Mouse (Mus musculus) yolk sac, embryonic 10.5 days (tissue): ENCODE measurements around the gene D630045J12Rik.

Experiments used
- DNase-seq: peaks from one replicate; pipeline ENCODE4 v3.0.0-alpha.2; 2017; ENCODE audit warnings: low spot score

Gene D630045J12Rik

DNA sequence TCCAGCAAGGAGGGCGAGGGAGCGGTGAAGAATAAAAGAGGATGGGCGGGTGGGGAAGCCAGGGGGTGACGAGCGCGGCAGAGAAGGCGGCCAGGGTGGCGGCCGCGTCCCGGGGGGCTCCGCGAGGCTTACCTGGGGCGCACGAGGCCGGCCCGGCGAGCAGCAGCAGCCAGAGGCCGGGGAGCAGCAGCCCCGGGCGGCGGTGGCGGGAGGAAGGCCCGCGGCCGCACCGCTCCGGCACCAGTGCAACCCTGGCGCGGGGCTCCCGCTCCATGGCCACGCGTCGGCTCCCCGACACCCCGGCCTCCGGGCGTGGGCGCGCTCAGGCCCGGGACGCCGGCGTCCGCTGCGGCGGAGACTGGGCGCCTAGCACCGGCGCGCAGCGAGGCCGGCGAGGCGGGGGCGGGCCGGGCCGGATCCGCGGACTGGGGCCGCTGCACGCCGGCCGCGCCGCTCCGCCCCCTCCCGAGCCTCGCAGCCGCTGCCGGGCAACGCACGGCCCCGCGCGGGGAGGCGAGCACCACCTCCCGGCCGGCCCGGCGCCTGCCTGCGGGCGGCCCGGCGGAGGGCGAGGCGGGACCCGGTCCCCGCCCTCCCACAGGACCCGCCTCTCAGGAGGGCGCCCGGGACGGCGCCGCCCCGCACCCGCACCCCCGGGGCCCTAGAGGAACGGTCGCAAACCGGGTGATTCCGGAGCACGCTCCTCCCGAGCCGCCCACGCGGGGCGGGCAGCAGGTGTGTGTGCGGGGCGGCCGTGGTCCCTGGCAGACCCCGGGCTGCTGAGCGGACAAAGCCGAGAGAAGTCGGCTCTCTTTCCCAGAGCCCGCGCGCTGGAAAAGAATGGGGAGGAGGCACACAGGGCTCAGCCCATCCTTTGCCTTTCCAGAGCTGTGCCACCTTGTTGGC, at the start of gene D630045J12Rik:
Gene D630045J12Rik (minus strand): TSS at position 274 of the 906 bp plus-strand sequence.
- DNase-seq: peak; percentile 72

GRCm38 (mm10) chr6:38298761-38299401, 45.1 kb upstream of the D630045J12Rik start, which contains the start of gene Zc3hav1l:
TSS of gene Zc3hav1l (minus strand) at chr6:38299259.
- peak; percentile 89 for DNase-seq

DNA sequence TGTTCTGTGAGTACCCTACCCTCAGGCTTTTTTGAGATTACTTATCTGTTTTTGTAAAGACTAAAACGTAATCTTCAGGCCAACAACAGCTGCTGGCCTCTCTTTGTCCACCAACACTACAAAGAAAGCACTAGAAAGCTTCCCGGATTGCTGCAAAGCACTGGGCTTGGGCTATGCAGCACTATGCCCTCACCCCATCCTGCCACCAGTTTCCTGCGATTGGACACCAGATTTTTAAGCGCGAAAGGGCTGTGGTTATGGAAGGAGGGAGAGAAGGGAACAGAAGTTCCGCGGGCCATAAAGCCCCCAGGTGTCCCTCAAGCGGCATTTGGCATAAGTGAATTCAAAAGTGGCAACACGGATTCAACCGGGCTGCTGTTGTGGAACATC, 44.4 kb upstream of the D630045J12Rik start:
- DNase-seq: peak; percentile 59

DNA sequence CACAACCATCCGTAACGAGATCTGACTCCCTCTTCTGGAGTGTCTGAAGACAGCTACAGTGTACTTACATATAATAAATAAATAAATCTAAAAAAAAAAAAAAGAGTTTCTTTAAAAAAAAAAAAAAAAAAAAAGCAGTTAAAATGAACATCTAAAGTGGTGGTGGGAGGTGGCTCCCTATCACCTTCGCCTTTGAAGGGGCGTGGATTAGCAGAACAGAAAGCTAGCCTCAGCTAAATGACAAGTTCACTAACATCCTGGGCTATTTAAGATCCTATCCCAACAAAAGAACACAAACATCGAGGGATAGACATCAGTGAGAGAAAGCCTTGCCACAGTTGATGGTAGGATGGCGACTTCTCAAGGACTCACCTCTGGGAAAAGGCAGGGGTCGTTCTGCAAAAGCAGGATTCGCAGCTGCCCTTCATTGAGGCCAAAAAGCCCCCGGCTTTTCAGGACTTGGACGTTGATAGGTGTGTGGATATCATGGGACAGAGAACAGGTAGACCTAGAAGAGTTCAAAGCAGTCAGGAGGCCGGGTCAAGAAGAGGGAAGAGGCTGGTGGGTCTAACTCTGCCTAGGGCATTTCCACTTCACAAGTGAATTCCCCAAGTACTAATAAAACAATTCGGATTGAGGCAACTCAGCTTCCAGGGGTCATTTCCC, 43.9 kb upstream of the D630045J12Rik start:
- no peak for DNase-seq

- DNase-seq: no peak
These were observed 39.9 kb upstream of the D630045J12Rik start for GRCm38 (mm10) chr6:38293708-38294107.

DNA sequence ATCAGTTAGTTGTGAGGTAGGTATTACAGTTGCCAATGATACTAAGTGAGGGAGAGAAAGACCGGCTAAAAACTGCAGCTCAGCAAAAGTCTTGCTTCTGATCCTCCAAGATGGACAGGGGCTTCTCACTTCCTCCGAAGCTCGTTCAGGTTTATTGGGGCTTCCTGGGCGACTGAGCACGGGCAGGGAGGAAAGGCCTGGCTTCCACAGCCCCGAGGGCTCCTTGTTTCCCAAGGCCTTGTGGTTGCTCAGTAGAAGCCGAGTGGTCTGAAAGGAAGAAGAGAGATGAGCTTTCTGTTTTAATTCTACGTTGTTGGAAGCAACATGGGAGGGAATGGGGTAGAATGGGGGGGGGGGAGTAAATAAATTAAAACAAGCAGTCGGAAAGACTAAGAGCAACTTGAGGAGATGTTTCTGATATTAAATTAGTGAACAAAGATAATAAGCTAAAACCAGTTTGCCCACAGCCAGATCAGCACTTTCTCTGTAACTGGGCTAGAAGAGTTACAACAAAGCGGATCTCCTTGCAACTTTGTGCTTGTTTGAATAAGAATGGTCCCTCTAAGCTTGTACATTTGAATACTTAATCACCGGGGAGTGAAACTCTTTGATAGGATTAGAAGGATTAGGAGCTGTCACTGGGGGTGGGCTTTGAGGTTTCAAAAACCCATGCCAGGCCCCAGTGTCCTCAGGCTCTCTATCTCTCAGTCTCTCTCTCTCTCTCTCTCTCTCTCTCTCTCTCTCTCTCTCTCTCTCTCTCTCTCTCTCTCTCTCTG, 39.2 kb upstream of the D630045J12Rik start:
- DNase-seq: no peak

- no peak for DNase-seq
These were observed 30.6 kb upstream of the D630045J12Rik start for GRCm38 (mm10) chr6:38284422-38284821.

DNA sequence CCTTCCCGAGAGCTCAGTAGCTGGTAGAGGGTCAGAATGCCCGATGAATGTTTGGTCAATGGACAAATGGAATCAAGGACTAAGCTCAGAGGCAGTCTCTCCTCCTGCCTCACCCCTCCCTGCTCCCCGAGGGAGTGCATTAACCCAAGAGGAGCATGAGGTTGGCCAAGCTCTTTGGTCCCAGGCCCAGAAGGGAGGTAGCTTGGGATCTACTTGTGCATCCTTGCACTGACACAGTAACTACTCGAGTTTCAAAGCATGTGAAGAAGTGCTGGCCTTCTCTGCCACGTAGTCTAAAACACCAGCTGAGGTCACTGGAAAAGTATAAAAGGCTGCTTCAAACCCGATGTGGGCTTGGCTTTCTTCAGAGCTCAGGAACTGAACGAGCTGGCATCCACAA, 10.7 kb upstream of the D630045J12Rik start:
- DNase-seq: no peak

DNA sequence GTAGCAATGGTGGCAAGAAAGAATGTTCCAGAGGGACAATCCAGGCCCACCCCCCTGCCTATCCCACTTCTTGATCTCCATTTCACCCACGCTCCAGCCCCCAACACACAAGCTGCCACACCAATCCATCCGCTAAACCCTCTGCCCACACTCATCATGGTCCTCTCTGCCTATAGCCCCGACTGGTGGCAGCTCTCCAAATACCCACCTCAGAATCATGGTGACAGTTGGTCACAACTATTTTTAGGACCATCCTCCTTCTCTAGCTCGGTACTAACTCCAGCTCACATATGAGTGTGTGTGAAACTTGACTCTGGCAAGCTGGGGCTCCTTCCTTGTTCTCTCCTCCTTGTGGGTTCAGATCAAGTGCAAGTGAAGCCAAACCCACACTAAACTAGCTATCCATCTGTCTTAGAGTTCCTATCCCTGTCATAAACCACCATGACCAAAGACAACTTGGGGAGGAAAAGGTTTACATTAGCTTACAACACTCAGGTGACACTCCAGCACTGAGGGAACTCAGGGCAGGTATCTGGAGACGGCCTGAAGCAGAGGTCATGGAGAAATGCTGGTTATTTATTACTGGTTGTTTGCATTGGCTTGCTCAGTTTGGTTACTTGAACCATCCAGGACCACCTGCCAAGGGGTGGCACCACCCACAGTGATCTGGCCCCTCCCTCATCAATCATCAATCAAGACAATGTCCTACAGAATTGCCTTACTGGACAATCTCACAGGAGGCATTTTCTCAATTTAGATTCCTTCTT, 9.8 kb upstream of the D630045J12Rik start:
- peak; percentile 50 for DNase-seq

DNA sequence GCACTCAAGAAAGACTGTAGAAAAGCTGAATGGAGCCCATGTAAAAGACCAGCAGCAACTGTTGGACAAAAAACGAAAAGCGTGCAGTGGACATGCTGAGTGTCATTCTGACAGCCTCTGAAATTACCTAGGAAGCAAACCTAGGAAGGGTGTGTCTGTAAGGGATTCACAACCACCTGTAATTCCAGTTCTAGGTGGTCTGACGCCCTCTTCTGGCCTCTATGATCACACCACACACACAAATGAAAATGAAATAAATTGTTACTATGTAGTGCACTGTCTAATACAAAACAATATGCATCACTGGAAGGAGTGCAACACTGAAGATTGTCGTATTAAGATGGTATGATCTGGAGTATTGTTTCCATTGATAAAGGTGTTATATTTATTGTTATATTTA, 8.1 kb upstream of the D630045J12Rik start:
- DNase-seq: no peak

GRCm38 (mm10) chr6:38257506-38257905, 3.7 kb upstream of the D630045J12Rik start:
- no peak for DNase-seq

DNA sequence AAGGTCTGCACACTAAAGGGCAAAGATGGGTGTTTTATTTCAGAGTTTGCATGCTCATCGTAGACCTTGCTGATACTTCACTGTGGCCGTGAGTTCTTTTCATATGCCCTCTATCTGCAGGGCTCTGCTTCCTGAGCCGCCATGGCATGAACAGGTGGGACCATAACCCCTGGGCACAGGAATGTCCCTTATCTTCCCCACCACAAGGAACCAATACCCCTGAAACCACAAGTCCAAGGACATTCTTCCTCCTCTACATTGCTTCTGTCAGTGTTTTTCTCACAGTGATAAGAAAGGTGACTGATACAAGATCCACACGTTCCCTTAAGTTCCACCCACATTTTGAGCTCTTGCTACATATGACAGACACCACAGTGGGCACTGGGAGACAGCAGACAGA, 3.0 kb upstream of the D630045J12Rik start:
- DNase-seq: no peak

DNA sequence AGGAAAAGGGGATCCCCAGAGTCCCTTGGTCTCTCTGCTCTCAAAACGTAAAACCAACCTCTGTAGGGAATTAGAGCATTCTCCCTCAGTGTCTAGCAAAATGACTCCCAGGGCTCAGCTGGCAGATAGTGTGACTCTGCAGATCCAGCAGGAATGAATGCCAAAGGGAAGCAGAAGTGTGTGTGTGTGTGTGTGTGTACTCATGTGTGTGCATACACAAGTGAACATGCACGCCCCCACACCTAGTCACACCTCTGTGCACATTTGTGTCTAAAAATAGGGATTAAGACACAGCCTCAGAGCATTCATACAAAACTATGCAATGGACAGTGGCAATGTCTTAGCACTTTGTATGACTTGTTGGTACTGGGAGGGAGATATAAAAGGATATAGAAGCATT, 2.0 kb upstream of the D630045J12Rik start:
- DNase-seq: no peak

- no peak for DNase-seq
These were observed 758 bp downstream of the D630045J12Rik start for GRCm38 (mm10) chr6:38252766-38253735.

GRCm38 (mm10) chr6:38252139-38252538, 1.7 kb downstream of the D630045J12Rik start:
- DNase-seq: no peak

DNA sequence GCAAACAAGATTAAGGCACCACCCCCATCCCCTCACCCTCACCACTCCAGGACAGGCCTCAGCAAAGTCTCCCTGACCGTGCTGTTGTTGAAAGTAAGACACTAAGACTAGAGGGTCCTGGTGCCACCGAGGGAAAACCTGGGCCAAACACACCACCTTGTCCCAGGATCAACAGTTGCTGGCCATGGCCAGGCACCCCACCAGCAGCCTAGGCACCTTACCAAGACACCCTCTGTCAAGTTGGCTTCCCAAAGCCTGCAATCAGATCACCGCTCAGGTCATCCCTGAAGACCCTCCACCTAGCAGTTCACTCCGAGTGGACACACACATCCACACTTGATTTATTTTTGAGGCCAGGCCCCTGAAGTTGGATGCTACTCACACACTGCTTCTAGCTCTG, 2.3 kb downstream of the D630045J12Rik start:
- DNase-seq: no peak

DNA sequence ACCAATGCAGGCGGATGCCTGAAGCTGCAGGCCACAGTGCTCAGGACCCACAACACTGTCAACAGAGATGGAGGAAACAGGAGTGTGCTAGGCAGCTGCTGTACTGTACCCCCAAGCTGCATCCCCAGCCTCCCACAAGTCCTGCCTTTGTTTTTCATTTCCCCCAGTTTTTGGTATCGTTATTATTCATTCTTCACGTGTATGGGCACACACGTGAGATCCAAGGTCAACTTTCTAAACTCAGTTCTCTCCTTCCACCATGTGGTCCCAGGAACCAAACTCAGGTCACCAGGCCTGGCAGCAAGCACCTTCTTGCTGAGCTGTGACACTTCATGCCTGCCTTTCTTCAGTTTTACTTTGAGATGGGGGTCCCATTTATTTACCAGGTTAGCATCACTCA, 6.4 kb downstream of the D630045J12Rik start:
- DNase-seq: no peak

DNA sequence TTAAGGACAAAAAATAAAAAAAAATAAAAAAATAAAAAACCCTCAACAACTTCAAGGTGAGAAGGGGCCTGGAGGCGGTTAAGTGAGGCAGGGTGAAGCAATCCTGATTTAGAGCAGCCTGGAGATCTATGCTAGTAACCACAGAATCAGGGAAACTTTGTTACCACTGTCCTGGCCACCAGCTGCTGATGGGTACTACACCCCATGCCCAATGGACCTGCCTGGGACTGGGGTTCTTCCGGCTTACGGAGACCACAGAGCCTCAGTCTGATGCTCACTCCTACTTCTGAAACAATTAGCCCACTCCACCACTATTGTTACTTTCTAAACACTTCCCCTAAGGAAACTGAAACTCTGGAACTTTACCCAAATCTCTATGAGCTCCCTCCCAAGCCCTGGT, 9.0 kb downstream of the D630045J12Rik start:
- DNase-seq: no peak

GRCm38 (mm10) chr6:38244167-38244566, 9.6 kb downstream of the D630045J12Rik start:
- no peak for DNase-seq

GRCm38 (mm10) chr6:38242833-38243232, 11.0 kb downstream of the D630045J12Rik start:
- DNase-seq: no peak
